Mouse (Mus musculus) MEL (cell line): ENCODE measurements around the gene Plxnc1.

Experiments used
- CTCF ChIP-seq, 3 experiments: IDR thresholded peaks in 2 of 3; conservative IDR thresholded peaks in 1 of 3; 2 replicates each; pipeline ENCODE4 v1.5.1; 2011 to 2012; ENCODE audit warnings: low read length in 3 of 3, low read depth in 2 of 3, mild to moderate bottlenecking in 2 of 3, improper control_type of control experiment in 1 of 3, inconsistent platforms in 1 of 3, mixed read lengths in 1 of 3, moderate library complexity in 1 of 3; ENCODE audit not compliant: control insufficient read depth in 1 of 3, insufficient read depth in 1 of 3, poor library complexity in 1 of 3, severe bottlenecking in 1 of 3
- ELF1 ChIP-seq: IDR thresholded peaks from 2 replicates; pipeline ENCODE4 v1.6.1; 2014; ENCODE audit warnings: low read depth, mild to moderate bottlenecking, inconsistent platforms, low read length, improper control_type of control experiment, moderate library complexity
- EP300 ChIP-seq, 2 experiments: IDR thresholded peaks; 2 replicates each; pipeline ENCODE4 v1.6.1; 2011; ENCODE audit warnings: improper control_type of control experiment in 2 of 2, low read length in 2 of 2, low read depth in 1 of 2, mild to moderate bottlenecking in 1 of 2
- JUND ChIP-seq: IDR thresholded peaks from 2 replicates; pipeline ENCODE4 v1.6.1; 2011; ENCODE audit warnings: low read depth, mild to moderate bottlenecking, improper control_type of control experiment, low read length
- MXI1 ChIP-seq: IDR thresholded peaks from 2 replicates; pipeline ENCODE4 v1.6.1; 2011; ENCODE audit warnings: mild to moderate bottlenecking, low read depth, low read length, improper control_type of control experiment
- MYB ChIP-seq: IDR thresholded peaks from 2 replicates; pipeline ENCODE4 v1.6.1; 2011; ENCODE audit warnings: mild to moderate bottlenecking, low read depth, low read length, improper control_type of control experiment
- NELFE ChIP-seq: IDR thresholded peaks from 2 replicates; pipeline ENCODE4 v1.6.1; 2011; ENCODE audit warnings: low read depth, low read length, improper control_type of control experiment
- NRF1 ChIP-seq: IDR thresholded peaks from 2 replicates; pipeline ENCODE4 v1.6.1; 2014; ENCODE audit warnings: low read depth, mild to moderate bottlenecking, inconsistent platforms, low read length, improper control_type of control experiment, moderate library complexity; ENCODE audit not compliant: poor library complexity, insufficient read depth, severe bottlenecking
- POLR2A ChIP-seq, 2 experiments: IDR thresholded peaks; 2 replicates each; pipeline ENCODE4 v1.6.1; 2011 to 2012; ENCODE audit warnings: low read length in 2 of 2, mild to moderate bottlenecking in 2 of 2, control low read depth in 1 of 2, improper control_type of control experiment in 1 of 2, low read depth in 1 of 2, moderate library complexity in 1 of 2; ENCODE audit not compliant: control insufficient read depth in 1 of 2, insufficient read depth in 1 of 2, poor library complexity in 1 of 2
- TBP ChIP-seq: IDR thresholded peaks from 2 replicates; pipeline ENCODE4 v1.8.0; 2011; ENCODE audit warnings: low read depth, low read length, improper control_type of control experiment
- UBTF ChIP-seq: IDR thresholded peaks from 2 replicates; pipeline ENCODE4 v1.6.1; 2012; ENCODE audit warnings: low read depth, mild to moderate bottlenecking, inconsistent platforms, low read length, improper control_type of control experiment, moderate library complexity, borderline replicate concordance; ENCODE audit not compliant: insufficient read depth
- USF1 ChIP-seq: IDR thresholded peaks from 2 replicates; pipeline ENCODE4 v1.6.1; 2014; ENCODE audit warnings: low read depth, mild to moderate bottlenecking, inconsistent platforms, low read length, improper control_type of control experiment, moderate library complexity
- ZC3H11A ChIP-seq: IDR thresholded peaks from 2 replicates; pipeline ENCODE4 v1.6.1; 2012; ENCODE audit warnings: low read depth, mild to moderate bottlenecking, inconsistent platforms, low read length, improper control_type of control experiment

DNA sequence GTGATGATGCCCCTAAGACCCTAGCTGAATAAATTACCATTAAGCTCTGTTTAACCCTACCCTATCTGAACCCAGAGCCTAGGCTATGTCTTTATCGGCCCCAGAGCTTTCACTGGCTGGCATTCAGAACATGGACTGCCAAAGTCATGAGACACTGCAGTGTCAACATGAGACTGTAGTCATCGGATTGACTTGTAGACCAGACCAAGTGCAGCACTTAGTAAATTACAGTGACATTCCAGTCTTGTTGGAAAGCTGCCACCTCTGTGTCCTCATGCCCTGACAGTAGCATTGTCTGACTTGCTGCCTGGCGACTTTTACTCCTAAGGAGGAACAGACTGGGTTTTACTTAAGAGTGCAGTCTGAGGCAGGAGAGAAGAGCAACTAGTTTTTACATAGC, 155.4 kb downstream of the Plxnc1 start:
- TF ChIP-seq JUND (no peak), CTCF (IDR thresholded peaks at IDR 0.05 in 2 of 3, conservative IDR thresholded peaks at IDR 0.05 in 1 of 3; ENCODE audit: control insufficient read depth in 1 of 3, insufficient read depth in 1 of 3, low read depth in 2 of 3, low read length in 3 of 3, poor library complexity in 1 of 3, severe bottlenecking in 1 of 3) (no peak), POLR2A (IDR thresholded peaks at IDR 0.05; ENCODE audit: control insufficient read depth in 1 of 2, insufficient read depth in 1 of 2, low read depth in 1 of 2, low read length in 2 of 2, poor library complexity in 1 of 2) (no peak), ELF1 (no peak), MYB (no peak), NELFE (no peak), UBTF (no peak), ZC3H11A (no peak), EP300 (IDR thresholded peaks at IDR 0.05; ENCODE audit: low read depth in 1 of 2, low read length in 2 of 2) (no peak), MXI1 (no peak), USF1 (no peak), TBP (no peak), NRF1 (no peak)
